Mouse (Mus musculus) heart, embryonic 14.5 days (tissue): ENCODE data around the gene Rnf207. TPM values are rescaled to one million over a fixed set of nuclear protein-coding genes. Genes with fewer than 3 reads are reported as not detected.

Experiments used
- ATAC-seq: fragments of 200-750 bp; cut with Nextera tagmentation; 2 replicates; pipeline ENCODE4 v1.8.0; 2017; ENCODE audit warnings: low read depth, moderate TSS enrichment; ENCODE audit not compliant: insufficient number of reproducible peaks, insufficient read depth, low FRiP score
- H3K27ac ChIP-seq, 2 experiments: fragments of 200-500 bp in 1 of 2; fragments of 300-500 bp in 1 of 2; sonication (generic) in 1 of 2; replicated peaks in 1 of 2; 2 replicates each; pipeline ENCODE4 v1.5.1; 2012 to 2014; ENCODE audit warnings: low read depth in 2 of 2, low read length in 2 of 2, control low read depth in 1 of 2, mild to moderate bottlenecking in 1 of 2, mixed read lengths in 1 of 2; ENCODE audit not compliant: control insufficient read depth in 1 of 2, insufficient read depth in 1 of 2
- H3K27me3 ChIP-seq: fragments of 300-500 bp; sonication (generic); 2 replicates; pipeline ENCODE4 v1.6.1; 2014; ENCODE audit warnings: mild to moderate bottlenecking, low read length, control low read depth; ENCODE audit not compliant: control insufficient read depth, insufficient read depth
- H3K36me3 ChIP-seq: fragments of 300-500 bp; sonication (generic); 2 replicates; pipeline ENCODE4 v1.6.1; 2014; ENCODE audit warnings: mild to moderate bottlenecking, control low read depth, low read length, mixed read lengths; ENCODE audit not compliant: control insufficient read depth, insufficient read depth
- H3K4me1 ChIP-seq, 2 experiments: fragments of 200-500 bp in 1 of 2; fragments of 300-500 bp in 1 of 2; sonication (generic) in 1 of 2; 2 replicates each; pipeline ENCODE4 v1.6.1; 2012 to 2014; ENCODE audit warnings: low read length in 2 of 2, control low read depth in 1 of 2, mixed read lengths in 1 of 2; ENCODE audit not compliant: control insufficient read depth in 2 of 2, insufficient read depth in 2 of 2
- H3K4me2 ChIP-seq: fragments of 300-500 bp; sonication (generic); 2 replicates; pipeline ENCODE4 v1.6.1; 2014; ENCODE audit warnings: mild to moderate bottlenecking, low read length
- H3K4me3 ChIP-seq, 2 experiments: fragments of 200-500 bp in 1 of 2; fragments of 300-500 bp in 1 of 2; sonication (generic) in 1 of 2; 2 replicates each; pipeline ENCODE4 v1.5.1; 2012 to 2014; ENCODE audit warnings: low read length in 2 of 2, mild to moderate bottlenecking in 2 of 2, control low read depth in 1 of 2, low read depth in 1 of 2, moderate library complexity in 1 of 2; ENCODE audit not compliant: control insufficient read depth in 1 of 2, insufficient read depth in 1 of 2
- H3K9ac ChIP-seq: fragments of 300-500 bp; sonication (generic); 2 replicates; pipeline ENCODE4 v1.6.1; 2014; ENCODE audit warnings: mild to moderate bottlenecking, low read length
- H3K9me3 ChIP-seq: fragments of 300-500 bp; sonication (generic); 2 replicates; pipeline ENCODE4 v1.6.1; 2016; ENCODE audit warnings: low read length, control low read depth; ENCODE audit not compliant: control insufficient read depth
- WGBS: fragments of 180-500 bp; shearing (Covaris S2); extraction: QIAGEN DNeasy Blood & Tissue Kit; methylation state at CpG from one replicate; pipeline ENCODE4 v1.1.7; 2014; 5-methylcytosine and 5-hydroxymethylcytosine counted together
- polyA plus RNA-seq: library from polyadenylated mRNA; unstranded; fragments of >200 nt; fragmentation: Nextera tagmentation; extraction: Ambion mirVana; gene quantifications from 2 replicates; pipeline ENCODE4 v1.2.1, GENCODE M21; 2014

Rnf207 gene
- polyA plus RNA-seq, 1 experiment from 2014 or later, result 74.9 TPM

GRCm38 (mm10) chr4:152262187-152262586 is 56.6 kb downstream of the Rnf207 start:
- Histone ChIP-seq H3K4me2 (peak overlapping the region; percentile 50), H3K36me3 (peaks cover 12% of the 10 kb centered on the region), H3K9me3 (no peaks in the 10 kb centered on the region), H3K4me1 (peaks cover 65 to 85% of the 10 kb centered on the region in 2 experiments), H3K4me3 (no peak overlapping the region), H3K9ac (peak overlapping the region; percentile 65), H3K27ac (peak overlapping the region; percentile 91), H3K27me3 (no peaks in the 10 kb centered on the region)
- 24% methylated on average over 9 of the region's 9 CpGs for WGBS
- ATAC-seq, result peak; percentile 65

- no peak for ATAC-seq
- Histone ChIP-seq H3K4me3 (no peak overlapping the region), H3K4me1 (peaks cover 75 to 91% of the 10 kb centered on the region in 2 experiments), H3K9ac (no peak overlapping the region), H3K27ac (no peak overlapping the region), H3K36me3 (peaks cover 12% of the 10 kb centered on the region), H3K9me3 (no peaks in the 10 kb centered on the region), H3K27me3 (no peaks in the 10 kb centered on the region), H3K4me2 (no peak overlapping the region)
- 78% methylated on average over 8 of the region's 8 CpGs for WGBS
Measured at GRCm38 (mm10) chr4:152260451-152260850, 58.3 kb downstream of the Rnf207 start.

DNA sequence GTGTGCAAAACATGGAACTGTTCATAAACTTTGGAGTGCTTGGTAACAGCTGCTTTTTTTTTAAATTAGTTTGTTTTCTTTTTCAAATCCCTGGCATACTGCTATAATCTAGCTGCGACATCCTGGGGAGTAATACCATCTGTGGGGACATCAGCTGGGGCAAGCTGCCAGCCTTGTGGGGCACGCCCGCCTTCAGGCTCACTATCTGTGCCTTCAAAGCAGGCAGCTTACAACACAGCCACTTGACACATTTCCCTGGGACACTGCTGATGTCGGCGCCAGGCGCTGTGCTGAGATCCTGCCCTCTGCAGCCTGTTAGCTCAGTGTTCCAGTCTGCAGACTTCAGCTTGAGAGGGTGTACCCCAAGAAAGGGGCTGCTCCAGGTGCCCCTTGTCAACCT is 61.7 kb downstream of the Rnf207 start:
- Histone ChIP-seq H3K9ac (peak overlapping the region; percentile 38; the same call in 1 of the 2 replicates), H3K36me3 (peaks cover 25% of the 10 kb centered on the region), H3K27ac (peak overlapping the region; percentile 60 to 75), H3K4me3 (no peak overlapping the region), H3K27me3 (no peaks in the 10 kb centered on the region), H3K9me3 (no peaks in the 10 kb centered on the region), H3K4me2 (peak overlapping the region; percentile 22; the same call in 1 of the 2 replicates), H3K4me1 (peaks cover 78 to 93% of the 10 kb centered on the region in 2 experiments)
- 4% methylated on average over 6 of the region's 6 CpGs for WGBS
- ATAC-seq, result peak; percentile 51; the same call in 1 of the 2 replicates

Other genes with a start within 250 kb of the Rnf207 start
- gene Plekhg5, start 246.5 kb downstream of the Rnf207 start, polyA plus RNA-seq, result 8.5 and 8.6 TPM in 2 replicates
- 0.34 and 0.43 TPM in 2 replicates for gene Tnfrsf25, start 203.1 kb downstream of the Rnf207 start, polyA plus RNA-seq
- 0.63 and 0.76 TPM in 2 replicates for gene Espn, start 166.6 kb downstream of the Rnf207 start, polyA plus RNA-seq
- gene Hes2, start 160.1 kb downstream of the Rnf207 start, polyA plus RNA-seq, result not detected in 2 replicates
- 62.8 and 72.9 TPM in 2 replicates for gene Acot7, start 140.9 kb downstream of the Rnf207 start, polyA plus RNA-seq
- 14.0 and 18.2 TPM in 2 replicates for gene Gpr153, start 44.8 kb downstream of the Rnf207 start, polyA plus RNA-seq
- not detected in 2 replicates for gene Hes3, start 27.3 kb downstream of the Rnf207 start, polyA plus RNA-seq
- gene Icmt, start 21.8 kb downstream of the Rnf207 start, polyA plus RNA-seq, result 19.4 and 20.3 TPM in 2 replicates
- 261 and 276 TPM in 2 replicates for gene Rpl22, start 6.7 kb upstream of the Rnf207 start, polyA plus RNA-seq
- gene Chd5, start 19.7 kb upstream of the Rnf207 start, polyA plus RNA-seq, result 0.03 TPM in 1 of 2 replicates, not detected in the other
- 1.1 and 1.5 TPM in 2 replicates for gene Nphp4, start 157.7 kb upstream of the Rnf207 start, polyA plus RNA-seq
- gene Kcnab2, start 158.9 kb upstream of the Rnf207 start, polyA plus RNA-seq, result 2.6 and 2.7 TPM in 2 replicates